Mouse (Mus musculus): Measurements from ENCODE around the gene Birc7.

The Birc7 gene

GRCm38 (mm10) chr2:180967010-180967763 is 38.4 kb downstream of the Birc7 start, which contains the start of gene Arfgap1:
Arfgap1 (plus strand) TSS chr2:180967225.
- peak; percentile 97 for DNase-seq (ENCODE audit: low spot score)

DNA sequence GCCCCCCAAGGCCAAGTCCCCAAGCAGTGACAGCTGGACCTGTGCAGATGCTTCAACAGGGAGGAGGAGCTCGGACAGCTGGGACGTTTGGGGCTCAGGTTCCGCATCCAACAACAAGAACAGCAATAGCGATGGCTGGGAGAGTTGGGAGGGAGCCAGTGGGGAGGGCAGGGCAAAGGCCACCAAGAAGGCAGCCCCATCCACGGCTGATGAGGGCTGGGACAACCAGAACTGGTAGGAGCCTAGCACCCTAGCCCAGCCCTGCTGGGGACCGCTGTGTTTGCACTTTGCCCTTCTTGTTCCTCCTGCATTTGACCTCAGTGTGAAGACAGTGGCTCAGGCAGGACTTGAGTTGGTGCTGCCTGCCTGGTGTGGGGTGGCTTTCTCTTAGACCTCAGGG is 52.3 kb downstream of the Birc7 start:
- DNase-seq (ENCODE audit: low spot score), result no peak

Measured in MN1 (cell line).